Mouse (Mus musculus): Measurements from ENCODE around the gene Zmynd19.

The Zmynd19 gene

GRCm38 (mm10) chr2:24949421-24950188, at the start of gene Zmynd19:
Gene Zmynd19 (plus strand): TSS chr2:24949792.
- in situ Hi-C loops (cut with MboI; ENCODE audit: unreplicated experiment in 2 of 2), result loop anchor here (5.0 to 10.0 kb wide), 3 partner anchors 95 to 542 kb away; no protein-coding TSS in a partner anchor

- in situ Hi-C loops (cut with MboI; ENCODE audit: unreplicated experiment in 2 of 2), result no loop called here
Observed at GRCm38 (mm10) chr2:24901055-24901454, 48.5 kb upstream of the Zmynd19 start.

GRCm38 (mm10) chr2:24902999-24903398, 46.6 kb upstream of the Zmynd19 start:
- in situ Hi-C loops (cut with MboI; ENCODE audit: unreplicated experiment in 2 of 2), result no loop called here

GRCm38 (mm10) chr2:24904823-24905652, 44.6 kb upstream of the Zmynd19 start:
- in situ Hi-C loops (cut with MboI; ENCODE audit: unreplicated experiment in 2 of 2), result no loop called here

- in situ Hi-C loops (cut with MboI; ENCODE audit: unreplicated experiment in 2 of 2), result no loop called here
Observed at GRCm38 (mm10) chr2:24905653-24906155, 43.9 kb upstream of the Zmynd19 start.

- in situ Hi-C loops (cut with MboI; ENCODE audit: unreplicated experiment in 2 of 2), result no loop called here
Observed at GRCm38 (mm10) chr2:24910481-24910880, 39.1 kb upstream of the Zmynd19 start.

- in situ Hi-C loops (cut with MboI; ENCODE audit: unreplicated experiment in 2 of 2), result no loop called here
Observed at GRCm38 (mm10) chr2:24912189-24912588, 37.4 kb upstream of the Zmynd19 start.

- in situ Hi-C loops (cut with MboI; ENCODE audit: unreplicated experiment in 2 of 2), result no loop called here
Observed at GRCm38 (mm10) chr2:24912589-24912988, 37.0 kb upstream of the Zmynd19 start.

GRCm38 (mm10) chr2:24914762-24915161, 34.8 kb upstream of the Zmynd19 start:
- in situ Hi-C loops (cut with MboI; ENCODE audit: unreplicated experiment in 2 of 2), result no loop called here

- in situ Hi-C loops (cut with MboI; ENCODE audit: unreplicated experiment in 2 of 2), result no loop called here
Observed at GRCm38 (mm10) chr2:24918930-24919838, 30.4 kb upstream of the Zmynd19 start, which contains the start of gene Ehmt1. Gene Ehmt1 (minus strand): TSS chr2:24919614.

- in situ Hi-C loops (cut with MboI; ENCODE audit: unreplicated experiment in 2 of 2), result no loop called here
Observed at GRCm38 (mm10) chr2:24919839-24920175, 29.8 kb upstream of the Zmynd19 start.

GRCm38 (mm10) chr2:24923561-24923960, 26.0 kb upstream of the Zmynd19 start:
- in situ Hi-C loops (cut with MboI; ENCODE audit: unreplicated experiment in 2 of 2), result no loop called here

GRCm38 (mm10) chr2:24925284-24925683, 24.3 kb upstream of the Zmynd19 start:
- in situ Hi-C loops (cut with MboI; ENCODE audit: unreplicated experiment in 2 of 2), result no loop called here

- in situ Hi-C loops (cut with MboI; ENCODE audit: unreplicated experiment in 2 of 2), result no loop called here
Observed at GRCm38 (mm10) chr2:24926345-24926964, 23.1 kb upstream of the Zmynd19 start.

- in situ Hi-C loops (cut with MboI; ENCODE audit: unreplicated experiment in 2 of 2), result no loop called here
Observed at GRCm38 (mm10) chr2:24926965-24927358, 22.6 kb upstream of the Zmynd19 start.

GRCm38 (mm10) chr2:24927810-24928479, 21.6 kb upstream of the Zmynd19 start:
- in situ Hi-C loops (cut with MboI; ENCODE audit: unreplicated experiment in 2 of 2), result no loop called here

- in situ Hi-C loops (cut with MboI; ENCODE audit: unreplicated experiment in 2 of 2), result no loop called here
Observed at GRCm38 (mm10) chr2:24929119-24929518, 20.5 kb upstream of the Zmynd19 start.

- in situ Hi-C loops (cut with MboI; ENCODE audit: unreplicated experiment in 2 of 2), result no loop called here
Observed at GRCm38 (mm10) chr2:24929593-24929992, 20.0 kb upstream of the Zmynd19 start.

GRCm38 (mm10) chr2:24934441-24934963, 15.1 kb upstream of the Zmynd19 start:
- in situ Hi-C loops (cut with MboI; ENCODE audit: unreplicated experiment in 2 of 2), result no loop called here
